Mouse (Mus musculus) megakaryocyte, adult 5-6 weeks (primary cell): Measurements from ENCODE around the gene Depp1. TPM values are rescaled to one million over a fixed set of nuclear protein-coding genes. Genes with fewer than 3 reads are reported as not detected.

Source experiments
- ATAC-seq: 2 replicates; pipeline ENCODE4 v1.8.0; 2016; ENCODE audit warnings: mild to moderate bottlenecking, inconsistent platforms; ENCODE audit not compliant: poor library complexity, severe bottlenecking
- total RNA-seq, 2 experiments: library from RNA; stranded (forward) in 1 of 2; stranded (reverse) in 1 of 2; fragments of 153-499, 151-499 nt in 1 of 2; fragments of 221-1000, 200-1000 nt in 1 of 2; gene quantifications; 2 replicates each; pipeline versions ENCODE4 v1.2.3 to v1.2.4; 2015 to 2017

Gene Depp1
- total RNA-seq, 2 experiments from 2014 or later, result 0.18 TPM; not detected in 1

DNA sequence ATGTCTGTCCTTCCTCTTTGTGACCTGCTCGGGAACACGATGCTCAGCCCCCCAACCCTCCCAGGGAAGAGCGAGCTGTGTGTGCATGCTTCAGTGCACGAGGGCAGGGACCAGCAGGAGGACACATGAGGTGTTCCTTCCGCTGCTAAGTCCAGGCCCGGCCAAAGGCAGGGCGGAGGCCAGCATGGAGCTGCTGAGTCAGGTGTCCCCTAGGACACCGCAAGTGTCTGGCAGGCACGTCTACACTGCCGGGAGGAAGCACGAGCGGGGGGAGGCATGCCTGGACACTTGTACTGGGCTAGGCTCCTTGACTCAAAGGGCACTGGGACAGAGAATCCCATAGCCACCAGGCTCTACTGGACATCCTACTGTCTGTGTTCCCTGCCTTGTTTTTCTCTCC is 2.6 kb upstream of the Depp1 start:
- no peak for ATAC-seq

GRCm38 (mm10) chr6:116649811-116650210 is 598 bp upstream of the Depp1 start:
- ATAC-seq, result no peak

GRCm38 (mm10) chr6:116651437-116652118 is 1.2 kb downstream of the Depp1 start:
- ATAC-seq, result peak; percentile 59

GRCm38 (mm10) chr6:116653191-116653590 is 2.8 kb downstream of the Depp1 start:
- ATAC-seq, result no peak

GRCm38 (mm10) chr6:116653684-116654454 is 3.5 kb downstream of the Depp1 start:
- ATAC-seq, result peak; percentile 69

GRCm38 (mm10) chr6:116663364-116663763 is 13.0 kb downstream of the Depp1 start:
- ATAC-seq, result no peak

- peak; percentile 91 for ATAC-seq
Measured at GRCm38 (mm10) chr6:116664031-116664430, 13.6 kb downstream of the Depp1 start.

DNA sequence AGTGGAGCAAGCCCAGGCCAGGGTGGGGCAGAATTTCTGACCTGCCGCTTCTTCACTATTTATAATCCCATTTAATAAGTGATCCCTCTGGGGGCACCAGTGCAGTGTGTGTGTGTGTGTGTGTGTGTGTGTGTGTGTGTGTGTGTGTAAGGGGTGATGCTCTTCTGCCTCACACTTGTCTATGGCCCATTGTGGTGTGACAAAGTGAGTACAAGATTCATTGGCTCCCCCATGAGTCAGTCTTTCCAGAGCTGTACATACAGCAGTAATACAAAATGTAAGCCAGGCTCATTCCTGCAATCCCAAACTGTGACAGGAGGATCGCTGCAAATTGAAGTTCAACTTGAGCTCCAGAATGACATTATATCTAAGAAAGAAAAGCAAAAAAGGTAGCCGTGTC is 14.4 kb downstream of the Depp1 start:
- no peak for ATAC-seq

DNA sequence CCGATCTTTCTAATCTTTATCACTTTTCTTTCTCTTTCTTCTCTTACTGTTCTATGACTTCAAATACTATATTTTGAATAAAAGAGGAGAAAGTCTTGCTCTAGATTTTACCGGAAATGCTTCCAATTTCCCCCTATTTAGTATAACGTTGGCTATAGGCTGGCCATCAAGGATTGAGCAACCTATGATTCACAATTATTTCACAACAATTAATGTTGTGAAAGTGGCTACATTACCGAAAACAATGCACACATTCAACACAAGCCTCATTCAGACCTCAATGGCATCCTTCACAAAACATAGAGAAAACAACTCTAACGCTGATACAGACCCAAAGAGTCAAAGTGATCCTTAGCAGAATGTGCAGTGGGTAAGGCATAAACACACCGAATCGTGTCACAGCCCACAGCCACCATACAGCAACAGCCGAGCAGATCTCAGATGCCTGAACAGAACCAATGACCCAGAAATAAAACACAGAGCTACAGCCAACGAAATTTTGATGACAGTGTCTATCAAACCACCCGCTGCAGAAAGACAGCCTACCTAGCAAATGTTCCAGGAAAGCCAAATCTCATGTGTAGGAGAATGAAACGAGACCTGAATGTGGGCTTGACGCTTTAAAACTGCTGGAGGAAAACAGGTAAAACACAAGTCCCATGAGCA is 15.8 kb downstream of the Depp1 start:
- ATAC-seq, result peak; percentile 28; the same call in 1 of the 2 replicates

- ATAC-seq, result no peak
Measured at GRCm38 (mm10) chr6:116666892-116667291, 16.5 kb downstream of the Depp1 start.

DNA sequence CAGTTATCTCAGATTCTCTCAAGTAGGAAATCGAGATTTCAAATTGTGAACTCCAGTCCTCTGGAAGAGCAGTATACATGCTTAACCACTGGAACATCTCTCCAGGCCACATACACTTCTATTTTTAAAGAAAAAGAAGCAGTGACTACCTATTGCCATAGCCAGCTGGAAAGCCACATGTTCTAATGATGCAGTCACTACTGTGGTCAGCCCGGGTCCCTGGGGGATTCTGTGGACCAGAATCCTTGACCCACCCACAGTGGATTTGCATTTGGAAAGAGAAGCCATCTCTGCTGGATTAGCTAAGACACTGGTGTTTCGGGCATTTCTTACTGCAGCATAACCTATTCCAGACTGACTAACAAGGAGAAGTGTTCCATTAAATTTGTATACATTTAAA is 17.0 kb downstream of the Depp1 start:
- ATAC-seq, result no peak

GRCm38 (mm10) chr6:116668682-116669470 is 18.5 kb downstream of the Depp1 start:
- peak; percentile 23 for ATAC-seq

GRCm38 (mm10) chr6:116670144-116670543 is 19.7 kb downstream of the Depp1 start:
- ATAC-seq, result no peak

DNA sequence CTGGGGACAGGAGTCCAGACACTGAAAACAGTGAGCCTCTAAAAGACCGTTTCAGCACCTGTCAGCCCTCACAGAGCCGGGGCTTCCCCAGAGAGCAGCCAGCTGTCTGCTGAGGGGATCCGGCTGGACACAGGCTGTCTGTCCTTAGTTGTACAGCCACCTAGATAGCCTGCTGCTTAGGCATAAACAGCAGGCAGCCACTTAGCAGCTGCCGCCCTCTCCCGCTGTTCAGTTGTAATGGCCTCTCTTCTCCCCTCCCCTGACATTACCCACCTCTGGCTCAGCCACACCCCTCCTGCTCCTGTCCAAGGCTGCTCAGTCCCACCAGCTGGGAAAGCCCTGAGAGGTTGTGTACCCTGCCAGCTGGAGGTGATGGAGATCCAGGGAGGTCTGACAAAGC is 20.6 kb downstream of the Depp1 start:
- no peak for ATAC-seq

GRCm38 (mm10) chr6:116671768-116672167 is 21.4 kb downstream of the Depp1 start:
- ATAC-seq, result no peak

GRCm38 (mm10) chr6:116672349-116672748 is 21.9 kb downstream of the Depp1 start:
- ATAC-seq, result no peak

DNA sequence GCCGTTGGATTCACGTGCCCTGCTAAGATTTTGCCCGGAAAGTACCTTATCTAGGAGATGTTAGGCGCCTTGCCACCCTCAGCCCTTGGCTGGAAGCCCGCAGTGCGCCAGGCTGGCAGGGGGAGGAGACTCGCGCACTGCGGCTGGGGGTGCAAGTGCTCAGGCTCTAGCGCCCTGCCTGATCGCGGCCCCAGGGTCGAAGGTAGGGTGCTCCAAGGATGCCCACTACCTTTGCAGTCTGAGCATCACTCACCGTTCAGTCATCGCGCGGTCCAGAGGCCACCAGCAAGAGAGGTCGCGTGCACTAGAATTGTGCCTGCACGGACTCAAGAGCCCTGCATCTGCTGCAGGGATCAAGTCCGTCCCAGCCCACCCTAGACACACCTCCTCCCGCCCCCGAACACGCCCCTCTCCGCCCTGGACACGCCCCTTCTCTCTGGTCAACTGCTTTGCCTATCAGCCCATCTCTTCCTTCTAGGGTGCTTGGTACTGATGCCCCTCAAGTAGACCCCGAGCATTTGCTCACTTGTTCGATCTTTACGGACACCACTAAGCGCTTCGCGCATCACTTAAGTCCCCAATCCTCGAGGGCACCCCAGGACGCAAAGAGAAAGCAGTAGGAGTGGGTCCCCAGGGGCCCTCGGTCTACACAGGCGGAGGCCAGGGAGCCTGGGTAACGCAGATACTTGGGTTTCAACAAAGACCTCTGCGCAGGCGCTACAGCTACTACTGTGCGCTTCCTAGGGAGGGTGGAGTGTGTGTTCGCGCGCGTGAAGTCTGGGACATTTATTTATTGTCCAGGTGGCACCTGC is 23.3 kb downstream of the Depp1 start, which contains the start of gene Rassf4:
Gene Rassf4 (minus strand): TSS at position 482 of the 812 bp plus-strand sequence.
- ATAC-seq, result peak; percentile 75

DNA sequence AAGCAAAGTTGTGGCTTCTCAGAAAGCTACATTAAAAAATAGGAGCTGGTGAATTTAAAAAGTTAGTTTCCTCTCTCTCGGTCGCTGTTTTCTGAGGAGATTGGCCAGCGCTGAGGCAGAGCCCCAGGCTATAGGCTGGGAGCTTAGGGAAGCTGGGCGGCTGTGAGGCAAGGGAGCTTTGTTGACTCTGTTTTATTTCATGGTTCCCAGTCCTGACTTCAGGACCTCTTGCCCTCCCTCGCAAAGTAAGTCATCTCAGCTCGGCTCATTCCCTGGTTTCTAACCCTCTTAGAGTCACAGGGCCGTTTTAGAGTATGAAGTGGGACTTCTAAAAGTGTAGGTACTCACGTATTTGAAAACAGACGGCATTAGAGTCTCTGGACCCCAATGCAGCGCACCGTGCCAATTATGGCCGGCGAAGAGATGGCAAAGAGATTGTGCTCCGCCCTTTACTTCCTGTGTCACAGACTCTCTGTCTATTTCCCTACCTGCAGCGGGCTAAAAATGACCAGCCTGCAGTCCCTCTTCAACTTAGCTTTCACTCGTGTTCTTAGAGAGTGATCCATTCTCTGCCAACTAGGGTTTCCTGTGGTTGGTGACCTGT is 24.0 kb downstream of the Depp1 start:
- peak; percentile 19 for ATAC-seq

- no peak for ATAC-seq
Measured at GRCm38 (mm10) chr6:116676355-116676913, 26.0 kb downstream of the Depp1 start.
